Mouse (Mus musculus): Measurements from ENCODE around the gene Prpf38b. TPM values are rescaled to one million over a fixed set of nuclear protein-coding genes. Genes with fewer than 3 reads are reported as not detected.
"Not testable (repeated sequence)": the region's sequence is repeated elsewhere in the genome, so short reads cannot be mapped to it uniquely, and the experiment has no call there.

Prpf38b gene
- polyA plus RNA-seq, 1 experiment from 2014 or later: 77.9 TPM

DNA sequence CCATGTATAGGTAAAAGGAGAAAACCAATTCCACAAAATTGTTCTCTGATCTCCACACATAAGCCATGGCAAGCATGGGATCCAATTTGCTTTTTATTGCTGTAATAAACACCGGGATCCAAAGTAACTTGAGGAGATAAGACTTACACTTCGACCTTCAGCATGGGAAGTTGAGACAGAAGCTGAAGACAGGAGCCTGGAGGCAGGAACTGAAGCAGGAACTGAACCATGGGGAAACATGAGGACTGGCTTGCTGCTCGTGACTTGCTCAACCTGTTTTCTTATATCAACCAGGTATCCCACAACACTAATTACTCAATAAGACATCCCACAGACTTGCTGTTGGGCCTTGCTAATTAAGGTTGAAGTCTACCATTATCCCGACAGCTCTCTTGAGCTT is 18.6 kb downstream of the Prpf38b start:
- Histone ChIP-seq H3K9ac (replicated peaks) (no peak overlapping the region), H3K4me1 (no peaks in the 10 kb centered on the region), H3K4me3 (no peak overlapping the region), H3K27ac (replicated peaks) (no peak overlapping the region), H3K4me2 (replicated peaks) (no peak overlapping the region), H3K36me3 (no peaks in the 10 kb centered on the region), H3K27me3 (no peaks in the 10 kb centered on the region), H3K9me3 (no peaks in the 10 kb centered on the region)
- WGBS: 86% methylated on average over 4 of the region's 4 CpGs
- ATAC-seq (ENCODE audit: low FRiP score, low read depth): no peak

DNA sequence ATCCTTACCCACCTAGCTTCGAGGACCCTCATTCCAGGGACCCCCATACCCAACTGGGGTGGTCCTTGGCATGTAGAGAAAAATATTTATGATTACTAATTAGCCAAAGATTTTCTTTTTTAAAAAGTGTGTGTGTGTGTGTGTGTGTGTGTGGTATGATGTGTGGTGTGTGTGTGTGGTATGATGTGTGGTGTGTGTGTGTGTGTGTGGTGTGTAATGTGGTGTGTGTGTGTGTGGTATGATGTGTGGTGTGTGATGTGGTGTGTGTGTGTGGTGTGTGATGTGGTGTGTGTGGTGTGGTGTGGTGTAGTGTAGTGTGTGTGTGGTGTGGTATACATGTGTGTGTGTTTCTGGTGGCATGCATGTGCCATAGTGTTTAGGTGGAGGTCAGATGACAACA is 19.4 kb downstream of the Prpf38b start:
- Histone ChIP-seq H3K27ac (replicated peaks) (no peak overlapping the region), H3K36me3 (no peaks in the 10 kb centered on the region), H3K9me3 (no peaks in the 10 kb centered on the region), H3K4me3 (no peak overlapping the region), H3K4me2 (replicated peaks) (no peak overlapping the region), H3K9ac (replicated peaks) (no peak overlapping the region), H3K4me1 (0 out of 2 replicates have a peak, but pooled peaks cover 3% of the 10 kb centered on the region), H3K27me3 (no peaks in the 10 kb centered on the region)
- WGBS: 82% methylated on average over 1 of the region's 1 CpGs
- ATAC-seq (ENCODE audit: low FRiP score, low read depth): no peak

DNA sequence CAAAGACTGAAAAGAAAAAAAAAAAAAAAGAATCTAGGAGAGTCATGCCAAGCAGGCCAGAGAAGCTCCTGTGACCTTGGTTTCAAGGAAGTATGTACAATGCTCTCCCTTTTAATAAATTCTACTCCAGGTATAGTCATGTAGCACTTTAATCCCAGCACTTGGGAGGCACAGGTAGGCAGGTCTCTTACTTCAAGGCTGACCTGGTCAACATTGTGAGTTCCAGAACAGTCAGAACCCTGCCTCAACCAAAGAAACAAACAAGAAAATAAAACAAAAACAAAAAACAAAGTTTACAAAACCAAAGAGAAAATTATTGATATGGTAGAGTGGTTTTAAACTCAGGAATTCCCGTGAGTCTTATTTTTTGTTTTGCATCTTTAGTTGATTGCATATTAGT is 21.6 kb downstream of the Prpf38b start, which contains the start of gene Fndc7:
Gene Fndc7 (minus strand): TSS at position 101 of the 400 bp plus-strand sequence.
- no peak within 1 kb of the TSS for H3K27ac ChIP-seq (replicated peaks)
- peaks cover 12% of the 10 kb centered on the region for H3K4me1 ChIP-seq
- no peaks in the 10 kb centered on the region for H3K27me3 ChIP-seq
- no peaks in the 10 kb centered on the region for H3K9me3 ChIP-seq
- no peak within 1 kb of the TSS for H3K4me3 ChIP-seq
- 93% methylated on average over 1 of the region's 1 CpGs for WGBS
- no peaks in the 10 kb centered on the region for H3K36me3 ChIP-seq
- no peak for ATAC-seq (ENCODE audit: low FRiP score, low read depth)
- H3K4me2 ChIP-seq (replicated peaks): no peak within 1 kb of the TSS
- no peak within 1 kb of the TSS for H3K9ac ChIP-seq (replicated peaks)

DNA sequence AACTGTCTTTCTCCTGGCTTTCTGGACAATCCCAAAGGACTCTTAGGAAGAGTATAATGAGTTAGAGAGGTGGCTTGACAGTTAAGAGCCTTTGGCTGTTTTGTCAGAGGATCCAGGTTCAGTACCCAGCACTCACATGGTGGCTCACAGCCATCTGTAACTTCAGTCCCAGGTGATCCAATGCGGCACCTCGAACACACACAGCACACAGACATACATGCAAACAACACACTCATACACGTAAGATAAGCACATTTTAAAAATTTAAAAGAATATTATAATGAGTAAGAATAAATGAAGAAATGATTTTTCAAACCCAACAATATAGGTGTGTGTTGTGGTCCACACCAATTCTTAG is 23.9 kb downstream of the Prpf38b start:
- Histone ChIP-seq H3K4me1 (peaks cover 12% of the 10 kb centered on the region), H3K36me3 (no peaks in the 10 kb centered on the region), H3K9me3 (no peaks in the 10 kb centered on the region), H3K27ac (replicated peaks) (no peak overlapping the region), H3K27me3 (no peaks in the 10 kb centered on the region), H3K4me3 (no peak overlapping the region), H3K9ac (replicated peaks) (no peak overlapping the region), H3K4me2 (replicated peaks) (no peak overlapping the region)
- WGBS: 95% methylated on average over 3 of the region's 3 CpGs
- no peak for ATAC-seq (ENCODE audit: low FRiP score, low read depth)

DNA sequence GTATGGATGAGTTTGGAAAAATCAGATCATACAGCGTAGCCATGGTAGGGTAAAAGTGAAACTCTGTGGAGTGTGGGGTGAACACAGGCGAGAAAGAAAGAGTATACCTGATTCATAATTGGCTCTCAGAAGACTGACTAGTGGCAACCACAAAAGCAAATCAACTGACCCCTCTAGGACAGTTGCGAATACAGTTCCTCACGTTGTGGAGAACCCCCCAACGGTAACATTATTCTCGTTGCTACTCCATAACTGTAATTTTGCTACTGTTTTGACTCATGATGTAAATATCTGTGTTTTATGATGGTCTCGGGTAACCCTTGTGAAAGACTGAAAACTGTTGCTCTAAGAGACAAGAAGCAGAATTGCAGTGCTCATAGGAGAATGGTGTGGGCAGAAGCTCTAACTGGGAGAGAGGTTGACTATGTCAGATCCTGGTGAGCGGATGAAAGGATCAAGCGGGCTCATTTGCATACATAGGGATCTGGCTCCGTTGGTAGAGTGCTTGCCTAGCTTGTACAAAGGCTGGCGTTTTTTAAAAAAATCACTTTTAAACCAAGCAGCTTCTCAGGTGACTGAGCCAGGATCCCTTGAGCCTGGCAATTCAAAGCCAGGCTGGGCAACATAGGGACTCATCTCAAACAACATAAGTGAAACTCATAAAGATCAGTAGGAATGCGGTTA is 24.5 kb downstream of the Prpf38b start:
- no peak overlapping the region for H3K4me3 ChIP-seq
- WGBS: 63% methylated on average over 12 of the region's 12 CpGs

DNA sequence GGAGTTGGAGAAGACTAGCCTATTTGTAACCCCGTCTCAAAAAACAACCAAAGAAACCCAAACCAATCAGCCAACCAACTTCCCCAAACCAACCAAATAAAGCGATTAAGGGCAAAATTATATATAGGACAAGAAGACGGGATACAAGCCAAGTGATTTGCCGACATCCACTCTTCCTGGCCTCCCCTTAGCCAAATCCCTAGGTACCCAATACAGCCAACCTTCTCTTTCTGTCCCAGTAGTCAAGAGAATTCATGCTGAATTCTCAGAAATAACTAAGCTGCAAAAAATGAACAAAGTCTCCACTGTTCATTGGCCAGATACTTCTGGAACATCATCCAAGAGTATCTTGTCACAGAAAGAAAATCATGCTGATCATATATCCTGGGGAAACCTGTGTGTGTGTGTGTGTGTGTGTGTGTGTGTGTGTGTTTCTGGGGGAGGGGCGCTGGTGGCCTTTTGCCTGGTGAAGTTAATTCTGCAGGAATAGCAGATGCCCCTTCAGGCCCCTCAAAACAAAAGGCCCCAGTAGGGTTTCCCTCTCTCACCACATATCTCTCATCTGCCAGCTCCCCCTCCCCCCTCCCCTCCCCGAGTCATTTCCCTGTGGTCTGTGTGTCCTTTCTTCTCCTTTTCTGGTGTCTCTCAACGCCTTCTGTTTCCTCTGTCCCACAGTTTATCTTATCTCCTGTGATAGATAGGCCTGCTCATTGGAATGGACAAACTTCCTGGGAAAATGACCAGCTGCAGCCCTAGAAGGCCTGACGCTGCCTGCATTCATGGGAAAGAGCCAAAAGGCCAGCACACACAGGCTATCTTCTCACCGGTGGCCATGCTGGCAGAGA is 25.6 kb downstream of the Prpf38b start:
- Histone ChIP-seq H3K4me1 (peaks cover 12% of the 10 kb centered on the region), H3K27me3 (no peaks in the 10 kb centered on the region), H3K4me2 (replicated peaks) (no peak overlapping the region), H3K4me3 (no peak overlapping the region), H3K9me3 (no peaks in the 10 kb centered on the region), H3K36me3 (no peaks in the 10 kb centered on the region), H3K27ac (replicated peaks) (no peak overlapping the region), H3K9ac (replicated peaks) (no peak overlapping the region)
- 51% methylated on average over 8 of the region's 9 CpGs for WGBS
- peak; percentile 41; the same call in 1 of the 2 replicates for ATAC-seq (ENCODE audit: low FRiP score, low read depth)

More for the DNA sequence above, 24.5 kb downstream of the Prpf38b start:
- Histone ChIP-seq H3K36me3 (no peaks in the 10 kb centered on the region), H3K9me3 (no peaks in the 10 kb centered on the region), H3K27me3 (no peaks in the 10 kb centered on the region), H3K4me1 (peaks cover 12% of the 10 kb centered on the region), H3K27ac (replicated peaks) (no peak overlapping the region), H3K4me2 (replicated peaks) (no peak overlapping the region), H3K9ac (replicated peaks) (no peak overlapping the region)
- ATAC-seq (ENCODE audit: low FRiP score, low read depth): no peak

DNA sequence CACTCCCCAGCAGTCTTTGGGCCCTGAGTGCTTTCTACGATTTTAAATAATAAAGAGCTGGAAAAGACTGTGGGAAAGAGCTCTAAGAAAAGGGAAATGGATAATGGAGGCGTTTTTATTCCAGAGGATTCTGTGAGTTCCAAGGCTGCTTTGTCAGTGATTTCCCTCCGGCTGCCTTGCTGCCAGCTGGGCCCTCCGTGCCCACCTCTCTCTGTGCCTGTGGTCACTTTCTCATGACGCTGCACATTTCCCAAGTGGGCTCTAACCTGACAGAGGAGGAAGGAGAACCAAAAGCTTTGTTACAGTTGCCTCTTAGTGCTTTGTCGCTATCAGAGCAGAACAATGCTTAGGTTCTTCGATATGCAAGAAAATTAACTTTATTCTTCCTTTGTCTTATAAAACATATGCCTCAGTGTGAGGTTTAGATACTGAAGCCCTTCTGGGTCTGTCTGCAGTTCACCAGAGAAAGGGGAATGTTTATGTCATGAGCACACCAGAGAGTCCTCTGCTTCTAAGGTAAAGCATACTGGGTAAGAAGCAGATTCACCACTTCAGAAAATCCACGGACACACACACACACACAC is 26.7 kb downstream of the Prpf38b start:
- ATAC-seq (ENCODE audit: low FRiP score, low read depth): no peak
- no peak overlapping the region for H3K4me3 ChIP-seq
- peaks cover 12% of the 10 kb centered on the region for H3K4me1 ChIP-seq
- H3K27me3 ChIP-seq: no peaks in the 10 kb centered on the region
- H3K9ac ChIP-seq (replicated peaks): no peak overlapping the region
- H3K27ac ChIP-seq (replicated peaks): no peak overlapping the region
- 55% methylated on average over 8 of the region's 8 CpGs for WGBS
- H3K36me3 ChIP-seq: no peaks in the 10 kb centered on the region
- H3K4me2 ChIP-seq (replicated peaks): no peak overlapping the region
- no peaks in the 10 kb centered on the region for H3K9me3 ChIP-seq

DNA sequence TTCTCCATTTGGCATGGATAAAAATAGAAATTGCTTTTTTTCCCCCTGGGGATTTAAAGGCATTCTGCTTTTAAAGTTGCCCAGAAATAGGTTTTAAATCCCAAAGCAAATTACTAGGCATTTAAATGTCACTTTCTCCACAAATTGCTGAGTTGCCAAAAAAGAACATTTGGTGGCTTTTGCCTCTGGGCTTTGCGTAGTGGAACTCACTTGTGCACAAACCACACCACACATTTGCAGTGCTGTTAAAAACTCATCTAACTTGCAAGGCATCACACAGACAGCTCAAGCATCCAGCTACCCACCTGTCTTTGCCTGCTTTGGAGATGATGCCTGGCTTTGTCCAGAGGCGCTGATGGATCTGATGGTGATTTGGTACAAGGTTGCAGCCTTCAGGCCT is 28.5 kb downstream of the Prpf38b start:
- 91% methylated on average over 2 of the region's 2 CpGs for WGBS
- H3K27me3 ChIP-seq: no peaks in the 10 kb centered on the region
- H3K4me1 ChIP-seq: peaks cover 20% of the 10 kb centered on the region
- no peak overlapping the region for H3K4me2 ChIP-seq (replicated peaks)
- H3K27ac ChIP-seq (replicated peaks): no peak overlapping the region
- no peaks in the 10 kb centered on the region for H3K9me3 ChIP-seq
- H3K4me3 ChIP-seq: no peak overlapping the region
- H3K9ac ChIP-seq (replicated peaks): no peak overlapping the region
- no peaks in the 10 kb centered on the region for H3K36me3 ChIP-seq
- no peak for ATAC-seq (ENCODE audit: low FRiP score, low read depth)

DNA sequence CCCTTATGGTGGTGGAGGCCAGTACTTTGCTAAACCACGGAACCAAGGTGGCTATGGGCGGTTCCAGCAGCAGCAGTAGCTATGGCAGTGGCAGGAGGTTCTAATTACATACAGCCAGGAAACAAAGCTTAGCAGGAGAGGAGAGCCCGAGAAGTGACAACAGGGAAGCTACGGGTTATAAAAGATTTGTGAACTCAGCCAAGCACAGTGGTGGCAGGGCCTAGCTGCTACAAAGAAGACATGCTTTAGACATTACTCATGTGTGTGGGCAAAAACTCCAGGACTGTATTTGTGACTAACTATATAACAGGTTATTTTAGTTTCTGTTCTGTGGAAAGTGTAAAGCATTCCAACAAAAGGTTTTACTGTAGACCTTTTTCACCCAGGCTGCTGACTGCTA is 29.7 kb downstream of the Prpf38b start:
- 26% methylated on average over 4 of the region's 4 CpGs for WGBS

DNA sequence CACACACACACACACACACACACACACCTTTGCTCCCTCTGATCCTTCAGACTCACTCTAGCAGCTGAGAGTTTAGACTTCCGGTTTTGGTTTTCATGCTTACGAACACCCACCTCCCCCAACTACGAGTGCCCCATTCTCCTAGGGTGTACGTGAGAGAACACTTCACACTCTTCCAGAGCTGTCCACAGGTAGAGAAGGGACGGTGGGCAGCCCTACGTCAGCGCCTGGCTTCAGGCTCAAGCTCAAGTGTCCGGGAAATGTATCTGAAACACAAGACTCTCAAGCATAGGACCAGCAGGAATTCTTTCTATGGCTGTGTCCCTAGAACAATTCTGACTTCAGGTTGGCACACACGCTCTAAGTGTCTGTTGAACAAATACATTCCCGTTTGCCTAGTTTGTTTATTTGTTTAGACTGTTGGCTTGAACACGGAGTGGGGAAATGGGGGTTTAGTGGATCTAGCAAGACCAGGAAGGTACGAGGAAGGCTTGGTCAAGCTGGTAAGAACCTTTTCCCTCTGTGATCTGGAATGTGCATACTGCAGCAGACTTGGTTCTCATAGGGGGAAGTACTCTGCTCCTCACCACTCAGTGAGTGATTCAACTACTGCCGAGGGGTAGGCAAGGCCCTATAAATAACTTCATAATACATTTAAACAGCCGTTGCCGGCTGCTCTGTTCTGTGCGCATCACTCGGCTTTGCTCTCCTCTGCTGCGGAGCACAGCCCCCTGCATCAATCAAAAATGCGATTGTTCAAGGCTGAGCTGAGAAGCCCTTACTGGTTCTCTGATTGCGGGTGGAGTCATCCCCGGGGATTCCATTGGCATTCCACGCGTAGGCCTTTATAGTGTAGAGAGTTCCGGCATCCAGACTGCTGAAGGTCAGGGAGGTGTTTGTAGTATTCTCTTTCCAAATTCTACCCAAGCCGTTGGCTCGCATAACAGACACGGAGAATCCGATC is 30.7 kb downstream of the Prpf38b start:
- no peak overlapping the region for H3K4me2 ChIP-seq (replicated peaks)
- ATAC-seq (ENCODE audit: low FRiP score, low read depth): no peak
- 78% methylated on average over 28 of the region's 28 CpGs for whole genome bisulfite sequencing

More for the DNA sequence above, 29.7 kb downstream of the Prpf38b start:
- H3K27ac ChIP-seq (replicated peaks); H3K9ac ChIP-seq (replicated peaks); H3K4me2 ChIP-seq (replicated peaks); H3K27me3 ChIP-seq; H3K4me3 ChIP-seq; H3K36me3 ChIP-seq; H3K9me3 ChIP-seq; ATAC-seq (ENCODE audit: low FRiP score, low read depth): not testable (repeated sequence)
- peaks cover 17% of the 10 kb centered on the region for H3K4me1 ChIP-seq

DNA sequence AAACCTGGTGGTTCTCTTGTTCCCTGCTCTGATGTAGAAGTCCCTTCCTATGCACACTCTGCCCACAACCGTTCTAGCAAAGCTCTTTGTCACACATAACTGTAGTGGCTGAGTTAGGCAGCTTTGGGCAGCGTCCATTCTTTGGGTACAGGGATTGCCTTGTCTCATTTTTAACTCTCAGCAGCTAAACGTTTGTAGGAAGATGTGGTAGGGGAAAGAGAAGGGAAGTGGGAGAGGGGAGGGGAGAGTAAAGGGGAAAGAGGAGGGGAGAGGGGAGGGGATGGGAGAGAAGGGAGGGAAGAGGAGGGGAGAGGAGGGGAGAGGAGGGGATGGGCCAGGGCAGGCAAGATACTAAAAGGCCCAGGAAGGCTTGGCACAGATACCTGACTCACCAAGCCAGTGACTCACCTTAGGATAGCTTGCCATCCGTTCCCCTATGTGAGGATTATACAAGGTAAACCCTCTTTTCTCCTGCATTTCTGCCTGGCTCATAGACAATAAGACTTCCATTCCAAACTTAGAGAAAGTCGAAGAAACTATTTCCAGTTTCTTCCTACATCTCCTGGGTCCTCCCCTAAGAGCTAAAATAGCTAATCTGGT is 31.6 kb downstream of the Prpf38b start:
- Histone ChIP-seq H3K4me3 (no peak overlapping the region), H3K4me2 (replicated peaks) (no peak overlapping the region), H3K27me3 (no peaks in the 10 kb centered on the region), H3K9me3 (no peaks in the 10 kb centered on the region), H3K4me1 (peaks cover 8% of the 10 kb centered on the region), H3K27ac (replicated peaks) (no peak overlapping the region), H3K36me3 (no peaks in the 10 kb centered on the region), H3K9ac (replicated peaks) (no peak overlapping the region)
- WGBS: 66% methylated on average over 5 of the region's 5 CpGs
- ATAC-seq (ENCODE audit: low FRiP score, low read depth): no peak

More for the DNA sequence above, 30.7 kb downstream of the Prpf38b start:
- H3K27me3 ChIP-seq: no peaks in the 10 kb centered on the region
- no peak overlapping the region for H3K4me3 ChIP-seq
- no peaks in the 10 kb centered on the region for H3K9me3 ChIP-seq
- peaks cover 10% of the 10 kb centered on the region for H3K4me1 ChIP-seq
- H3K27ac ChIP-seq (replicated peaks): no peak overlapping the region
- no peak overlapping the region for H3K9ac ChIP-seq (replicated peaks)
- H3K36me3 ChIP-seq: no peaks in the 10 kb centered on the region

Measured in midbrain, embryonic 12.5 days (tissue).